Mouse (Mus musculus) intestine, embryonic 14.5 days (tissue): ENCODE results near the gene Plekha7. TPM values are rescaled to one million over a fixed set of nuclear protein-coding genes. Genes with fewer than 3 reads are reported as not detected.

Experiments
- ATAC-seq: fragments of 200-750 bp; cut with Nextera tagmentation; replicated peaks from 2 replicates; pipeline ENCODE4 v1.8.0; 2017; ENCODE audit warnings: low read depth, moderate number of reproducible peaks, moderate TSS enrichment, moderate library complexity; ENCODE audit not compliant: low FRiP score, low TSS enrichment
- DNase-seq: peaks from one replicate; pipeline ENCODE4 v3.0.0-alpha.2; 2018; ENCODE audit warnings: low spot score
- H3K27ac ChIP-seq: fragments of 300-500 bp; sonication (generic); 2 replicates; pipeline ENCODE4 v1.5.1; 2014; ENCODE audit warnings: low read depth, mild to moderate bottlenecking, control low read depth
- H3K27me3 ChIP-seq: fragments of 300-500 bp; sonication (generic); replicated peaks from 2 replicates; pipeline ENCODE4 v1.6.1; 2014; ENCODE audit warnings: low read length, control low read depth; ENCODE audit not compliant: control insufficient read depth, insufficient read depth
- H3K36me3 ChIP-seq: fragments of 300-500 bp; sonication (generic); 2 replicates; pipeline ENCODE4 v1.6.1; 2014; ENCODE audit warnings: low read length, control low read depth; ENCODE audit not compliant: control insufficient read depth, insufficient read depth
- H3K4me1 ChIP-seq: fragments of 300-500 bp; sonication (generic); replicated peaks from 2 replicates; pipeline ENCODE4 v1.6.1; 2014; ENCODE audit warnings: low read length, control low read depth, mixed read lengths; ENCODE audit not compliant: control insufficient read depth, insufficient read depth
- H3K4me2 ChIP-seq: fragments of 300-500 bp; sonication (generic); 2 replicates; pipeline ENCODE4 v1.6.1; 2014; ENCODE audit warnings: low read length
- H3K4me3 ChIP-seq: fragments of 300-500 bp; sonication (generic); 2 replicates; pipeline ENCODE4 v1.5.1; 2014; ENCODE audit warnings: low read depth, low read length, control low read depth, mixed read lengths
- H3K9ac ChIP-seq: fragments of 300-500 bp; sonication (generic); 2 replicates; pipeline ENCODE4 v1.6.1; 2014; ENCODE audit warnings: mild to moderate bottlenecking, low read length
- H3K9me3 ChIP-seq: fragments of 300-500 bp; sonication (generic); 2 replicates; pipeline ENCODE4 v1.6.1; 2016; ENCODE audit warnings: low read length, control low read depth; ENCODE audit not compliant: control insufficient read depth
- WGBS: fragments of 180-500 bp; shearing (Covaris S2); extraction: QIAGEN DNeasy Blood & Tissue Kit; methylation state at CpG from one replicate; pipeline ENCODE4 v1.1.7; 2014; 5-methylcytosine and 5-hydroxymethylcytosine counted together
- polyA plus RNA-seq: library from polyadenylated mRNA; unstranded; fragments of >200 nt; fragmentation: Nextera tagmentation; extraction: Ambion mirVana; gene quantifications from 2 replicates; pipeline ENCODE4 v1.2.1, GENCODE M21; 2014

Plekha7 gene
- polyA plus RNA-seq, 1 experiment from 2014 or later: 10.7 TPM

GRCm38 (mm10) chr7:116211904-116212303, 96.3 kb downstream of the Plekha7 start:
- 18% methylated on average over 9 of the region's 9 CpGs for WGBS
- H3K27me3 ChIP-seq: no peaks in the 10 kb centered on the region
- H3K36me3 ChIP-seq: no peaks in the 10 kb centered on the region
- DNase-seq: no peak
- no peak for ATAC-seq
- H3K4me2 ChIP-seq: no peak overlapping the region
- 0 out of 2 replicates have a peak, but pooled peaks cover 5% of the 10 kb centered on the region for H3K9me3 ChIP-seq
- no peak overlapping the region for H3K27ac ChIP-seq
- H3K9ac ChIP-seq: no peak overlapping the region
- H3K4me3 ChIP-seq: no peak overlapping the region
- H3K4me1 ChIP-seq: peaks cover 3% of the 10 kb centered on the region; the same call in 1 of the 2 replicates

- no peaks in the 10 kb centered on the region for H3K9me3 ChIP-seq
- ATAC-seq (no peak), DNase-seq (no peak)
- H3K36me3 ChIP-seq: no peaks in the 10 kb centered on the region
- WGBS: 50% methylated on average over 10 of the region's 10 CpGs
- no peak overlapping the region for H3K27ac ChIP-seq
- H3K9ac ChIP-seq: no peak overlapping the region
- no peaks in the 10 kb centered on the region for H3K27me3 ChIP-seq
- H3K4me1 ChIP-seq: peaks cover 3% of the 10 kb centered on the region; the same call in 1 of the 2 replicates
- no peak overlapping the region for H3K4me3 ChIP-seq
- no peak overlapping the region for H3K4me2 ChIP-seq
These were observed 98.1 kb downstream of the Plekha7 start for GRCm38 (mm10) chr7:116209926-116210631.

- no peak overlapping the region for H3K4me3 ChIP-seq
- no peak for DNase-seq
- H3K9me3 ChIP-seq: no peaks in the 10 kb centered on the region
- no peaks in the 10 kb centered on the region for H3K36me3 ChIP-seq
- no peaks in the 10 kb centered on the region for H3K27me3 ChIP-seq
- no peak overlapping the region for H3K9ac ChIP-seq
- ATAC-seq: no peak
- WGBS: 59% methylated on average over 8 of the region's 8 CpGs
- H3K4me2 ChIP-seq: no peak overlapping the region
- H3K27ac ChIP-seq: no peak overlapping the region
- H3K4me1 ChIP-seq: peaks cover 3% of the 10 kb centered on the region; the same call in 1 of the 2 replicates
These were observed 99.3 kb downstream of the Plekha7 start for GRCm38 (mm10) chr7:116208880-116209279.

- H3K4me2 ChIP-seq: no peak overlapping the region
These were observed 101.2 kb downstream of the Plekha7 start for GRCm38 (mm10) chr7:116206806-116207571.

GRCm38 (mm10) chr7:116205451-116205850, 102.7 kb downstream of the Plekha7 start:
- no peaks in the 10 kb centered on the region for H3K9me3 ChIP-seq
- no peak for DNase-seq
- no peaks in the 10 kb centered on the region for H3K36me3 ChIP-seq
- no peak overlapping the region for H3K27ac ChIP-seq
- H3K4me3 ChIP-seq: no peak overlapping the region
- no peak for ATAC-seq
- H3K27me3 ChIP-seq: no peaks in the 10 kb centered on the region
- no peaks in the 10 kb centered on the region for H3K4me1 ChIP-seq
- WGBS: 54% methylated on average over 2 of the region's 2 CpGs
- no peak overlapping the region for H3K4me2 ChIP-seq
- H3K9ac ChIP-seq: no peak overlapping the region

More at GRCm38 (mm10) chr7:116206806-116207571, 101.2 kb downstream of the Plekha7 start:
- Histone ChIP-seq H3K4me3 (no peak overlapping the region), H3K9me3 (no peaks in the 10 kb centered on the region), H3K36me3 (no peaks in the 10 kb centered on the region), H3K27ac (no peak overlapping the region), H3K9ac (no peak overlapping the region), H3K27me3 (no peaks in the 10 kb centered on the region), H3K4me1 (peaks cover under 1% of the 10 kb centered on the region; the same call in 1 of the 2 replicates)
- no peak for ATAC-seq
- 55% methylated on average over 7 of the region's 7 CpGs for WGBS
- DNase-seq: no peak

- no peak overlapping the region for H3K4me3 ChIP-seq
- H3K36me3 ChIP-seq: no peaks in the 10 kb centered on the region
- ATAC-seq: peak; percentile 38; the same call in 1 of the 2 replicates
- H3K9ac ChIP-seq: no peak overlapping the region
- no peaks in the 10 kb centered on the region for H3K9me3 ChIP-seq
- H3K27ac ChIP-seq: peak overlapping the region; percentile 59
- 68% methylated on average over 10 of the region's 10 CpGs for whole genome bisulfite sequencing
- H3K4me1 ChIP-seq: peaks cover 11% of the 10 kb centered on the region; the same call in 1 of the 2 replicates
- no peak for DNase-seq
- H3K27me3 ChIP-seq: no peaks in the 10 kb centered on the region
- H3K4me2 ChIP-seq: no peak overlapping the region
These were observed 106.0 kb downstream of the Plekha7 start for GRCm38 (mm10) chr7:116202033-116202681.

GRCm38 (mm10) chr7:116200951-116201351, 107.2 kb downstream of the Plekha7 start:
- no peaks in the 10 kb centered on the region for H3K9me3 ChIP-seq
- H3K9ac ChIP-seq: no peak overlapping the region
- no peak overlapping the region for H3K4me2 ChIP-seq
- DNase-seq: no peak
- H3K4me1 ChIP-seq: peaks cover 11% of the 10 kb centered on the region; the same call in 1 of the 2 replicates
- H3K27me3 ChIP-seq: no peaks in the 10 kb centered on the region
- no peak overlapping the region for H3K27ac ChIP-seq
- no peak for ATAC-seq
- WGBS: 92% methylated on average over 1 of the region's 1 CpGs
- no peaks in the 10 kb centered on the region for H3K36me3 ChIP-seq
- no peak overlapping the region for H3K4me3 ChIP-seq

GRCm38 (mm10) chr7:116200544-116200943, 107.6 kb downstream of the Plekha7 start:
- H3K4me2 ChIP-seq: no peak overlapping the region
- WGBS: 69% methylated on average over 2 of the region's 2 CpGs
- H3K4me1 ChIP-seq: peaks cover 11% of the 10 kb centered on the region; the same call in 1 of the 2 replicates
- no peak for DNase-seq
- H3K36me3 ChIP-seq: no peaks in the 10 kb centered on the region
- H3K9me3 ChIP-seq: no peaks in the 10 kb centered on the region
- no peak overlapping the region for H3K9ac ChIP-seq
- H3K27me3 ChIP-seq: no peaks in the 10 kb centered on the region
- H3K4me3 ChIP-seq: no peak overlapping the region
- ATAC-seq: no peak
- H3K27ac ChIP-seq: no peak overlapping the region
